Mouse (Mus musculus) cortical plate, adult 2 months (tissue): ENCODE results near the gene Trim39. TPM values are rescaled to one million over a fixed set of nuclear protein-coding genes. Genes with fewer than 3 reads are reported as not detected.
"Not testable (repeated sequence)": the region's sequence is repeated elsewhere in the genome, so short reads cannot be mapped to it uniquely, and the experiment has no call there.

Experiments
- H3K27ac ChIP-seq: fragments of 200-500 bp; 2 replicates; pipeline ENCODE4 v1.5.1; 2012; ENCODE audit warnings: low read length, control low read depth, inconsistent platforms; ENCODE audit not compliant: insufficient read depth
- H3K4me1 ChIP-seq: fragments of 200-500 bp; 2 replicates; pipeline ENCODE4 v1.6.1; 2011; ENCODE audit warnings: low read length; ENCODE audit not compliant: control insufficient read depth, insufficient read depth
- H3K4me3 ChIP-seq: fragments of 200-500 bp; 2 replicates; pipeline ENCODE4 v1.5.1; 2011; ENCODE audit warnings: mild to moderate bottlenecking, low read length, control low read depth; ENCODE audit not compliant: insufficient read depth
- CTCF ChIP-seq: fragments of 200-500 bp; IDR thresholded peaks from 2 replicates; pipeline ENCODE4 v1.5.1; 2011; ENCODE audit warnings: mild to moderate bottlenecking, control low read depth, low read length; ENCODE audit not compliant: insufficient read depth; ENCODE audit errors: extremely low read depth
- POLR2A ChIP-seq: fragments of 200-500 bp; IDR thresholded peaks from 2 replicates; pipeline ENCODE4 v1.6.1; 2011; ENCODE audit warnings: mild to moderate bottlenecking, low read length, control low read depth; ENCODE audit not compliant: insufficient read depth; ENCODE audit errors: extremely low read depth
- polyA plus RNA-seq: library from polyadenylated mRNA; depleted of rRNA; stranded (reverse); fragments of >200 nt; gene quantifications from 2 replicates; pipeline ENCODE4 v1.2.3, GENCODE M21; 2012

The Trim39 gene
- polyA plus RNA-seq, 1 experiment: 30.6 TPM

- H3K27ac ChIP-seq: no peak overlapping the region
- H3K4me1 ChIP-seq: no peaks in the 10 kb centered on the region; the same call in 1 of the 2 replicates
- TF ChIP-seq CTCF (no peak), POLR2A (no peak)
- H3K4me3 ChIP-seq: no peak overlapping the region
Measured at GRCm38 (mm10) chr17:36253087-36253600, 18.9 kb downstream of the Trim39 start.

- H3K4me1 ChIP-seq: no peaks in the 10 kb centered on the region; the same call in 1 of the 2 replicates
- no peak overlapping the region for H3K4me3 ChIP-seq
- no peak overlapping the region for H3K27ac ChIP-seq
- no peak for TF ChIP-seq CTCF
- no peak for TF ChIP-seq POLR2A
Measured at GRCm38 (mm10) chr17:36252250-36252876, 19.7 kb downstream of the Trim39 start.

GRCm38 (mm10) chr17:36248886-36249285 is 23.2 kb downstream of the Trim39 start:
- H3K4me1 ChIP-seq: no peaks in the 10 kb centered on the region
- H3K27ac ChIP-seq: no peak overlapping the region
- TF ChIP-seq POLR2A (no peak), CTCF (no peak)
- no peak overlapping the region for H3K4me3 ChIP-seq

- Histone ChIP-seq H3K27ac (no peak overlapping the region), H3K4me3 (no peak overlapping the region), H3K4me1 (no peaks in the 10 kb centered on the region)
- TF ChIP-seq POLR2A: no peak
- TF ChIP-seq CTCF: no peak
Measured at GRCm38 (mm10) chr17:36245741-36246140, 26.3 kb downstream of the Trim39 start.

GRCm38 (mm10) chr17:36244031-36244430 is 28.0 kb downstream of the Trim39 start:
- TF ChIP-seq POLR2A (no peak), CTCF (no peak)
- H3K27ac ChIP-seq: no peak overlapping the region
- H3K4me3 ChIP-seq: no peak overlapping the region
- H3K4me1 ChIP-seq: no peaks in the 10 kb centered on the region

- no peak overlapping the region for H3K4me3 ChIP-seq
- no peaks in the 10 kb centered on the region for H3K4me1 ChIP-seq
- no peak for TF ChIP-seq CTCF
- TF ChIP-seq POLR2A: no peak
- H3K27ac ChIP-seq: no peak overlapping the region
Measured at GRCm38 (mm10) chr17:36240637-36241213, 31.3 kb downstream of the Trim39 start.

GRCm38 (mm10) chr17:36237321-36237921 is 34.6 kb downstream of the Trim39 start:
- TF ChIP-seq POLR2A (no peak), CTCF (no peak)
- Histone ChIP-seq H3K27ac (no peak overlapping the region), H3K4me1 (no peaks in the 10 kb centered on the region), H3K4me3 (no peak overlapping the region)

- H3K4me1 ChIP-seq, H3K27ac ChIP-seq, H3K4me3 ChIP-seq: not testable (repeated sequence)
Measured at GRCm38 (mm10) chr17:36235300-36235699, 36.7 kb downstream of the Trim39 start.

GRCm38 (mm10) chr17:36233572-36233971 is 38.5 kb downstream of the Trim39 start:
- TF ChIP-seq POLR2A (no peak), CTCF (no peak)
- no peak overlapping the region for H3K4me3 ChIP-seq
- H3K4me1 ChIP-seq: no peaks in the 10 kb centered on the region
- no peak overlapping the region for H3K27ac ChIP-seq

- Histone ChIP-seq H3K27ac (no peak overlapping the region), H3K4me1 (no peaks in the 10 kb centered on the region), H3K4me3 (no peak overlapping the region)
- no peak for TF ChIP-seq POLR2A
- peak; percentile 29; the same call in 1 of the 2 replicates for TF ChIP-seq CTCF
Measured at GRCm38 (mm10) chr17:36231318-36231717, 40.7 kb downstream of the Trim39 start.
